Mouse (Mus musculus) liver, embryonic 13.5 days (tissue): ENCODE data around the gene Rc3h2. TPM values are rescaled to one million over a fixed set of nuclear protein-coding genes. Genes with fewer than 3 reads are reported as not detected.
A peak's percentile ranks its signal among the peaks of the same experiment; 100 is the strongest.

Source experiments
- ATAC-seq: fragments of 200-750 bp; cut with Nextera tagmentation; 2 replicates; pipeline ENCODE4 v1.8.0; 2017; ENCODE audit warnings: low read depth, mild to moderate bottlenecking, moderate number of reproducible peaks, moderate library complexity
- DNase-seq: peaks from one replicate; pipeline ENCODE4 v3.0.0; 2022
- H3K27ac ChIP-seq: fragments of 300-500 bp; sonication (generic); 2 replicates; pipeline ENCODE4 v1.5.1; 2015; ENCODE audit warnings: moderate library complexity, mild to moderate bottlenecking, inconsistent platforms
- H3K27me3 ChIP-seq: fragments of 300-500 bp; sonication (generic); 2 replicates; pipeline ENCODE4 v1.6.1; 2015; ENCODE audit warnings: mild to moderate bottlenecking, inconsistent platforms
- H3K36me3 ChIP-seq: fragments of 300-500 bp; sonication (generic); 2 replicates; pipeline ENCODE4 v1.6.1; 2015; ENCODE audit warnings: mild to moderate bottlenecking, inconsistent platforms
- H3K4me1 ChIP-seq: fragments of 300-500 bp; sonication (generic); replicated peaks from 2 replicates; pipeline ENCODE4 v1.6.1; 2015; ENCODE audit warnings: inconsistent platforms
- H3K4me2 ChIP-seq: fragments of 300-500 bp; sonication (generic); 2 replicates; pipeline ENCODE4 v1.6.1; 2015; ENCODE audit warnings: inconsistent platforms, mild to moderate bottlenecking, moderate library complexity
- H3K4me3 ChIP-seq: fragments of 300-500 bp; sonication (generic); replicated peaks from 2 replicates; pipeline ENCODE4 v1.5.1; 2015; ENCODE audit warnings: mild to moderate bottlenecking, inconsistent platforms
- H3K9ac ChIP-seq: fragments of 300-500 bp; sonication (generic); 2 replicates; pipeline ENCODE4 v1.6.1; 2015; ENCODE audit warnings: mild to moderate bottlenecking, inconsistent platforms
- H3K9me3 ChIP-seq: fragments of 300-500 bp; sonication (generic); replicated peaks from 2 replicates; pipeline ENCODE4 v1.6.1; 2016; ENCODE audit warnings: inconsistent platforms
- WGBS: fragments of 180-500 bp; shearing (Covaris S2); methylation state at CpG from one replicate; pipeline ENCODE4 v1.1.7; 2015; ENCODE audit not compliant: insufficient replicate concordance; 5-methylcytosine and 5-hydroxymethylcytosine counted together
- polyA plus RNA-seq: library from polyadenylated mRNA; unstranded; fragments of >200 nt; fragmentation: Nextera tagmentation; extraction: Ambion mirVana; gene quantifications from 2 replicates; pipeline ENCODE4 v1.2.1, GENCODE M21; 2015

Gene Rc3h2
- polyA plus RNA-seq, 1 experiment from 2014 or later, result 3.7 TPM

GRCm38 (mm10) chr2:37421903-37422302, 800 bp downstream of the Rc3h2 start:
- 10% methylated on average over 3 of the region's 3 CpGs for WGBS
- H3K36me3 ChIP-seq, result peaks cover 3% of the 10 kb centered on the region; the same call in 1 of the 2 replicates
- H3K4me1 ChIP-seq, result peaks cover 30% of the 10 kb centered on the region
- peak overlapping the region; percentile 96 for H3K9ac ChIP-seq
- peak overlapping the region; percentile 95 for H3K27ac ChIP-seq
- ATAC-seq (no peak), DNase-seq (no peak)
- H3K4me3 ChIP-seq, result peak overlapping the region; percentile 92
- H3K27me3 ChIP-seq, result no peaks in the 10 kb centered on the region
- no peaks in the 10 kb centered on the region for H3K9me3 ChIP-seq
- peak overlapping the region; percentile 89 for H3K4me2 ChIP-seq

DNA sequence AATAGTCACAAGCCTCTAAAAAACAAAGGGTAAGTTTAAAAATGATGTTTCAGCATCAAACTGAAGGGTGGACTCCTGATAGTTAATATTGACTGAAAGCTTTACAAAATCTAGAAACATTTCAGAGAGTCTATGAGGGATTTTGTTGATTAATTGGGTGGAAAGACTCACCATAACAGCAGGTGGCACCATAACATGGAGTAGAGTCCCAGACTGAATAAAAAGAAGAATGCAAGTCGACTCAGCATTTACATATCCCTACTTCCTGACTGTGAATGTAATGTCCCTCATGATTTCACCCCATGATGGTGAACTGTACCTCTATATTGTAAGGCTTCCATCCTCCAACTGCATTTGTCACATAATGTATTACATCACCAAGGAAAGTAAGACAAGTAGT, 27.2 kb downstream of the Rc3h2 start:
- H3K36me3 ChIP-seq, result peaks cover 35% of the 10 kb centered on the region
- ATAC-seq (no peak), DNase-seq (no peak)
- H3K27me3 ChIP-seq, result no peaks in the 10 kb centered on the region
- H3K4me1 ChIP-seq, result no peaks in the 10 kb centered on the region
- 66% methylated on average over 1 of the region's 1 CpGs for WGBS
- H3K27ac ChIP-seq, result no peak overlapping the region
- H3K9me3 ChIP-seq, result no peaks in the 10 kb centered on the region
- H3K4me2 ChIP-seq, result no peak overlapping the region
- no peak overlapping the region for H3K4me3 ChIP-seq
- H3K9ac ChIP-seq, result no peak overlapping the region

- Histone ChIP-seq H3K36me3 (peaks cover 42% of the 10 kb centered on the region), H3K27ac (no peak overlapping the region), H3K9ac (no peak overlapping the region), H3K9me3 (no peaks in the 10 kb centered on the region), H3K4me3 (no peak overlapping the region), H3K4me2 (no peak overlapping the region), H3K27me3 (no peaks in the 10 kb centered on the region), H3K4me1 (no peaks in the 10 kb centered on the region)
- DNase-seq, result no peak
- WGBS, result 88% methylated on average over 9 of the region's 9 CpGs
- ATAC-seq, result no peak
Observed at GRCm38 (mm10) chr2:37382921-37383320, 39.8 kb downstream of the Rc3h2 start.

GRCm38 (mm10) chr2:37380189-37380588, 42.5 kb downstream of the Rc3h2 start:
- no peak overlapping the region for H3K4me2 ChIP-seq
- no peak overlapping the region for H3K4me3 ChIP-seq
- no peak overlapping the region for H3K27ac ChIP-seq
- peaks cover 53% of the 10 kb centered on the region for H3K36me3 ChIP-seq
- WGBS, result 61% methylated on average over 2 of the region's 2 CpGs
- ATAC-seq, result 0 out of 2 replicates have a peak, but pooled peaks have one; percentile 39
- 0 out of 2 replicates have a peak, but pooled peaks cover 5% of the 10 kb centered on the region for H3K4me1 ChIP-seq
- no peaks in the 10 kb centered on the region for H3K27me3 ChIP-seq
- no peaks in the 10 kb centered on the region for H3K9me3 ChIP-seq
- DNase-seq, result peak; percentile 32
- H3K9ac ChIP-seq, result no peak overlapping the region

DNA sequence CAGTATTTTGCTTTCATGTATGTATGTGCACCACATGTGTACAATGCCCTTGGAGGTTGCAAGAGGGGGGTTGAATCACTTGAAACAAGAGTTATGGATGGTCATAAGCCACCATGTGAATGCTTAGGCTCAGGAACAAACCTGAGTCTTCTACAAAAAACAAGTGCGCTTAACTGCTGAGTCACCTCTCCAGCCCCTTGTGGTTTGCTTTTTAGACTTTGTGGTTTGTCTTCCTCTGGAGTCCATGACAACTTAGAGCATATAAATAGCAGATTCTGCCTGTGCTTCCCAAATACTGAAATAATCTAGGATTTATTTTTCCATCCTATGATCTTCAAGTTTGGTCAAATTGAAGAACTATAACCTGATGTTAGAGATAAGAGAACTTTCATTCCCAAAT, 46.7 kb downstream of the Rc3h2 start:
- ATAC-seq, result no peak
- DNase-seq, result peak; percentile 21

GRCm38 (mm10) chr2:37370651-37371050, 52.1 kb downstream of the Rc3h2 start:
- Histone ChIP-seq H3K4me3 (no peak overlapping the region), H3K27ac (no peak overlapping the region), H3K36me3 (peaks cover 12% of the 10 kb centered on the region), H3K27me3 (no peaks in the 10 kb centered on the region), H3K9me3 (no peaks in the 10 kb centered on the region), H3K9ac (no peak overlapping the region), H3K4me1 (no peaks in the 10 kb centered on the region), H3K4me2 (no peak overlapping the region)
- WGBS, result 89% methylated on average over 2 of the region's 2 CpGs
- DNase-seq (no peak), ATAC-seq (no peak)

More for the DNA sequence above, 46.7 kb downstream of the Rc3h2 start:
- 26% methylated on average over 1 of the region's 1 CpGs for WGBS
- Histone ChIP-seq H3K9ac (no peak overlapping the region), H3K4me3 (no peak overlapping the region), H3K27me3 (no peaks in the 10 kb centered on the region), H3K4me1 (0 out of 2 replicates have a peak, but pooled peaks cover 5% of the 10 kb centered on the region), H3K9me3 (no peaks in the 10 kb centered on the region), H3K36me3 (peaks cover 33% of the 10 kb centered on the region), H3K27ac (no peak overlapping the region), H3K4me2 (no peak overlapping the region)

DNA sequence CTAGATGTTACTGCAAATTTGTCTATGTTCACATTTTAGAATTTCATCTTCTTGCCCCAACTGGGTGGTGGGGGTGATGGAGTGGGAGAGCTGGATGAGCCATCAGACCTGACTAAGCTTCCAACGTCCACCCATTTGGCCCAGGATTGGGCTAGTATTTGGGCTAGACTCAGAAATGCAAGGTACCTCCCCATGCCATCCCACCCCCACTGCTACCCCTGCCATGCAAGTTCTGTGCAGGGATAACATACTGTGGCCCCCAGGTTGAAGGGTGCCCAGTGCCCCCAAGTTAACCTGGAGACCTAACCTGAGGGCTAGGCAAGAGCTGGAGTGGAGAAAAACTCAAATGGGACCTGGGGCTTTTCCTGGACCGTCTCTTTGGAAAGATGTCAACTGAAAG, 62.8 kb downstream of the Rc3h2 start:
- WGBS, result 90% methylated on average over 2 of the region's 2 CpGs
- H3K36me3 ChIP-seq, result peaks cover 15% of the 10 kb centered on the region
- 0 out of 2 replicates have a peak overlapping the region, but pooled peaks have one; percentile 86 for H3K4me3 ChIP-seq
- H3K9ac ChIP-seq, result no peak overlapping the region
- DNase-seq (no peak), ATAC-seq (no peak)
- H3K9me3 ChIP-seq, result no peaks in the 10 kb centered on the region
- peaks cover 21% of the 10 kb centered on the region for H3K4me1 ChIP-seq
- H3K27ac ChIP-seq, result no peak overlapping the region
- H3K4me2 ChIP-seq, result peak overlapping the region; percentile 14; the same call in 1 of the 2 replicates
- no peaks in the 10 kb centered on the region for H3K27me3 ChIP-seq

GRCm38 (mm10) chr2:37358633-37359540, 63.8 kb downstream of the Rc3h2 start, which contains the start of gene Pdcl:
Gene Pdcl, minus strand, starts transcription at chr2:37359332.
- peaks cover 25% of the 10 kb centered on the region for H3K36me3 ChIP-seq
- H3K4me1 ChIP-seq, result peaks cover 21% of the 10 kb centered on the region
- peak within 1 kb of the TSS; percentile 81 for H3K9ac ChIP-seq
- ATAC-seq, result peak; percentile 100
- WGBS, result under 1% methylated on average over 42 of the region's 42 CpGs
- H3K4me3 ChIP-seq, result peak within 1 kb of the TSS; percentile 86
- peak; percentile 92 for DNase-seq
- peak within 1 kb of the TSS; percentile 84 for H3K4me2 ChIP-seq
- no peaks in the 10 kb centered on the region for H3K27me3 ChIP-seq
- no peaks in the 10 kb centered on the region for H3K9me3 ChIP-seq
- H3K27ac ChIP-seq, result peak within 1 kb of the TSS; percentile 99

- Histone ChIP-seq H3K27ac (no peak overlapping the region), H3K9ac (no peak overlapping the region), H3K4me2 (no peak overlapping the region), H3K4me1 (peaks cover 21% of the 10 kb centered on the region), H3K4me3 (no peak overlapping the region), H3K36me3 (peaks cover 55% of the 10 kb centered on the region), H3K27me3 (no peaks in the 10 kb centered on the region), H3K9me3 (no peaks in the 10 kb centered on the region)
- ATAC-seq, result no peak
- no peak for DNase-seq
- whole genome bisulfite sequencing, result 88% methylated on average over 5 of the region's 5 CpGs
Observed at GRCm38 (mm10) chr2:37355571-37355970, 67.1 kb downstream of the Rc3h2 start.

DNA sequence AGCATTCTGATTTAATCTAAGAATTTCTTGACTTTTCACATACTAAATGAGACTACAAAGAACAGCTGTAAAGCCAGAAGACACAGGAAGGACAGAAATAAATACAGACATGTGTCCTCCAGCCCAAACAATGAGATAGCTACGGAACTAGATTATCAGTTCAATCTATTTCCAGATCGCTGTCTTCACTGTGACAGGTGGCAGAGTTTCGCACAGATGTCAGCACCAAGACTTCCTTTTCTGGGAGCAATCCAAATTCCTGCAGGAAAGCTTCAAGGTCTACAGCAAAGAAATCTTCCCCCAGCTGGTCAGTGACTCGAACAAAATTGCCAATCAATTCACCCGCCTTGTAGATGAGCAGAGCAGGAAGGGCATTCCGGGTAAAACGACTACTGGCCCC, 71.0 kb downstream of the Rc3h2 start:
- 74% methylated on average over 7 of the region's 7 CpGs for WGBS

DNA sequence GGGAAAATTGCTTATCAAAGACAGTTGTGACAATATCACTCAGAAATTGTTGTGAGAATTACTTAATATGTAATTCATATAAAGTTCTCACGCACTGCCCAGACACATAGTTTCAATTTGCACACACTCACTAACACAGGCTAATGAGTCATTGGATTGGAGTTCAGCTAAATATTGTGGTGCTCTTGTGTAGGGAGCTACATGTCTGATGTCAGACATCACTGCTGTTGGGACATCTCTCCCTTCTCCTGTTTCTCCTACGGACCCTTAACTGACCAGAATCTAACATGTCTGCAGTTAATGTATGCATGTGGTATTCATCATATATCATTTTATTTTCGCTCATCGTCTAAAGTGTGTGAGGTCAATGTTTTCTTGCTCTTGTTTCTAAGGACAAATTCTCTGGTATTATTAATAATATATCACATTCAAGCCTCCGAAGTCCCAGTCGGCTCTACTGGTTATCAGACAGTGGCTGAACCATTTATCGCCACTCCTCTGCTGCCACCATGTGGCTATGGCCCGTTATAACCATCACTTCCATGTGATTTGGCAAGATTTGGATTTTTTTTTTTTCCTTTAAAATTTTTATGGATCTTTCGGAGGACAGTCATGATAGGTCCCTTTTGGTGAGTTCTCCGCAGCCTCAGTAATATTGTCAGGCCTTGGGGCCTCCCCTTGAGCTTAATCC, 84.1 kb downstream of the Rc3h2 start:
- 49% methylated on average over 10 of the region's 10 CpGs for WGBS
- no peaks in the 10 kb centered on the region for H3K9me3 ChIP-seq
- no peak overlapping the region for H3K9ac ChIP-seq
- no peak overlapping the region for H3K4me2 ChIP-seq
- H3K27ac ChIP-seq, result no peak overlapping the region
- DNase-seq (no peak), ATAC-seq (no peak)
- H3K4me3 ChIP-seq, result no peak overlapping the region
- H3K27me3 ChIP-seq, result no peaks in the 10 kb centered on the region
- H3K4me1 ChIP-seq, result no peaks in the 10 kb centered on the region
- H3K36me3 ChIP-seq, result no peaks in the 10 kb centered on the region

More for the DNA sequence above, 71.0 kb downstream of the Rc3h2 start:
- Histone ChIP-seq H3K27me3 (no peaks in the 10 kb centered on the region), H3K27ac (no peak overlapping the region), H3K4me2 (no peak overlapping the region), H3K9ac (no peak overlapping the region), H3K4me3 (no peak overlapping the region), H3K4me1 (no peaks in the 10 kb centered on the region), H3K9me3 (no peaks in the 10 kb centered on the region), H3K36me3 (peaks cover 59% of the 10 kb centered on the region)
- DNase-seq, result no peak
- no peak for ATAC-seq
